Mouse (Mus musculus) hindbrain, embryonic 16.5 days (tissue): ENCODE results near the gene Scp2. TPM values are rescaled to one million over a fixed set of nuclear protein-coding genes. Genes with fewer than 3 reads are reported as not detected.
A peak's percentile ranks its signal among the peaks of the same experiment; 100 is the strongest.
"Not testable (repeated sequence)": the region's sequence is repeated elsewhere in the genome, so short reads cannot be mapped to it uniquely, and the experiment has no call there.

Experiments used
- ATAC-seq: fragments of 200-750 bp; cut with Nextera tagmentation; 2 replicates; pipeline ENCODE4 v1.8.0; 2017; ENCODE audit warnings: moderate TSS enrichment, moderate library complexity
- H3K27ac ChIP-seq: fragments of 300-500 bp; sonication (generic); 2 replicates; pipeline ENCODE4 v1.5.1; 2014; ENCODE audit warnings: low read depth, mild to moderate bottlenecking, control low read depth, low read length, moderate library complexity
- H3K27me3 ChIP-seq: fragments of 300-500 bp; sonication (generic); replicated peaks from 2 replicates; pipeline ENCODE4 v1.6.1; 2014; ENCODE audit warnings: low read length; ENCODE audit not compliant: control insufficient read depth, insufficient read depth
- H3K36me3 ChIP-seq: fragments of 300-500 bp; sonication (generic); 2 replicates; pipeline ENCODE4 v1.6.1; 2014; ENCODE audit warnings: mild to moderate bottlenecking, low read length, moderate library complexity, mixed read lengths; ENCODE audit not compliant: control insufficient read depth, insufficient read depth
- H3K4me1 ChIP-seq: fragments of 300-500 bp; sonication (generic); 2 replicates; pipeline ENCODE4 v1.6.1; 2014; ENCODE audit warnings: low read depth, low read length; ENCODE audit not compliant: control insufficient read depth, insufficient read depth
- H3K4me2 ChIP-seq: fragments of 300-500 bp; sonication (generic); 2 replicates; pipeline ENCODE4 v1.6.1; 2014; ENCODE audit warnings: mild to moderate bottlenecking, low read length, control low read depth, moderate library complexity
- H3K4me3 ChIP-seq: fragments of 300-500 bp; sonication (generic); 2 replicates; pipeline ENCODE4 v1.5.1; 2014; ENCODE audit warnings: mild to moderate bottlenecking, low read length, control low read depth, moderate library complexity
- H3K9ac ChIP-seq: fragments of 300-500 bp; sonication (generic); 2 replicates; pipeline ENCODE4 v1.6.1; 2014; ENCODE audit warnings: low read depth, mild to moderate bottlenecking, control low read depth, low read length, moderate library complexity
- H3K9me3 ChIP-seq: fragments of 300-500 bp; sonication (generic); 2 replicates; pipeline ENCODE4 v1.6.1; 2014; ENCODE audit warnings: mild to moderate bottlenecking, low read length, moderate library complexity; ENCODE audit not compliant: control insufficient read depth
- WGBS: fragments of 180-500 bp; shearing (Covaris S2); extraction: QIAGEN DNeasy Blood & Tissue Kit; methylation state at CpG from one replicate; pipeline ENCODE4 v1.1.7; 2014; 5-methylcytosine and 5-hydroxymethylcytosine counted together
- polyA plus RNA-seq: library from polyadenylated mRNA; unstranded; fragments of >200 nt; fragmentation: Nextera tagmentation; extraction: Ambion mirVana; gene quantifications from 2 replicates; pipeline ENCODE4 v1.2.1, GENCODE M21; 2015

The Scp2 gene
- 211 and 220 TPM in 2 replicates for polyA plus RNA-seq

DNA sequence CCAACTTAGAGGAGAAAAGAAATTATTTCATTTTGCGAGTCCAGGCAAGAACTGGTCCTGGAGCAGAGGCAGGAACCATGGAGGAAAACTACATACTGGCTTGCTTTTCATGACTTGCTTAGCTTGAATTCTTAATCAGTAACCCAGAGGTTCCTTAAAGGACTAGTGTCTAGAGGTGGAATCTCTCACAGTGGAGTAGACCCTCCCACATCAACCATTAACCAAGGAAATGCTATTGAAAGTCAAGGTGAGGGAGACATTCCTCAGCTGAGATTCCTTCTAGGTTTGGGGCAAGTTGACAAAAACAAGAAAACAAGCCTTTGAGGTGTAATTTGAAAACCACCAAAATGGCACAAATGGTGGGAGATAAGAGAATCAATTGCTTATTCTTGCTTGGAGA, at the start of gene Scp2:
Scp2 (minus strand) TSS at position 119 of the 400 bp plus-strand sequence.
- no peak for ATAC-seq

DNA sequence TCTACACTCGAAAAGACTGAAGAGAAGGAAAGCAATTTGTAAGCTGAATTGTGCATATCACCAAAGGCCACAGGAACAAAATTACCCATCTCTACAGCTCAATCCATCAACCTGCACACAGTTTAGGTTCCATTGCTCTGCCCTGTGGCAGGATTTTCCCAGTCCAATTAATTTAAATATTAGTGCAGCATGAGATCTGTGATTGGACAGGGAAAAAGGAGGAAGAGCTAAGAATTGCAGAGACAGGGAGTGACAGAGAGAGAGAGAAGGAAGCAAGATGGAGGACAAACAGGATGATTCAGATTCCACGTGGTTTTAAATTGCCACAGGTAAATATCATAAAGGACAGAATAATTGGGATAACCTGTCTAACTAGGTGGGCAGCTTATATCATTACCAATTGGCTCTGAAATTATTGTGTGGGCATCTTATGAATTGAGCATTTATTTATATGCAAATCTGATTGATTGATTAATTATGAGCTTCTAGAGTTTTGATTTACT, 48.1 kb upstream of the Scp2 start:
- no peaks in the 10 kb centered on the region for H3K36me3 ChIP-seq
- no peak overlapping the region for H3K27ac ChIP-seq
- no peak for ATAC-seq
- no peaks in the 10 kb centered on the region for H3K9me3 ChIP-seq
- 58% methylated on average over 2 of the region's 2 CpGs for WGBS
- no peaks in the 10 kb centered on the region for H3K27me3 ChIP-seq
- H3K9ac ChIP-seq: no peak overlapping the region
- peak overlapping the region; percentile 18; the same call in 1 of the 2 replicates for H3K4me2 ChIP-seq
- H3K4me1 ChIP-seq: peaks cover 3% of the 10 kb centered on the region; the same call in 1 of the 2 replicates
- no peak overlapping the region for H3K4me3 ChIP-seq

More for the DNA sequence above, at the start of gene Scp2:
- no peaks in the 10 kb centered on the region for H3K27me3 ChIP-seq
- no peak within 1 kb of the TSS for H3K27ac ChIP-seq
- 98% methylated on average over 1 of the region's 1 CpGs for WGBS
- no peaks in the 10 kb centered on the region for H3K4me1 ChIP-seq
- no peaks in the 10 kb centered on the region for H3K36me3 ChIP-seq
- no peak within 1 kb of the TSS for H3K4me2 ChIP-seq
- H3K4me3 ChIP-seq: no peak within 1 kb of the TSS
- H3K9ac ChIP-seq: no peak within 1 kb of the TSS
- H3K9me3 ChIP-seq: no peaks in the 10 kb centered on the region

DNA sequence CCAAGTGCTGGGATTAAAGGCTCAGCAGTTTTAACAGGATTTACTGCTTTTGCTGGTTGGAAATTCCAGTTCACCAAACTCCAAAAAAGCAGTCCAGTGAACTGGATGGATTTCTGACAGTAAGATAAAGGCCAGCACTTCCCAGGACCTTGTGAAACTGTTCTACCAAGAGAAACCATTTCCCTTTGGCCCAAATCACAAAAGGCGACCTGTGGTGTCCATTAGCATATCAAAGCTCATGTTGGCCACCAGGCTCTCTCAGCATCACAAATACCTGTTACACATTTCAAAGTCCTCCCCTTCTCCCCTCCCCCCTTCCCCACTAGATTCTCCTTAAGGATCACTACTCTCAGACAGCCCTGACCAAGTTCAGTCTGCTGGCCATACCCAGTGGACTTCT, 37.5 kb upstream of the Scp2 start:
- no peak for ATAC-seq
- no peaks in the 10 kb centered on the region for H3K27me3 ChIP-seq
- H3K4me3 ChIP-seq: no peak overlapping the region
- no peaks in the 10 kb centered on the region for H3K9me3 ChIP-seq
- H3K27ac ChIP-seq: no peak overlapping the region
- H3K4me2 ChIP-seq: no peak overlapping the region
- no peaks in the 10 kb centered on the region for H3K36me3 ChIP-seq
- no peak overlapping the region for H3K9ac ChIP-seq
- H3K4me1 ChIP-seq: no peaks in the 10 kb centered on the region
- 35% methylated on average over 1 of the region's 1 CpGs for WGBS

DNA sequence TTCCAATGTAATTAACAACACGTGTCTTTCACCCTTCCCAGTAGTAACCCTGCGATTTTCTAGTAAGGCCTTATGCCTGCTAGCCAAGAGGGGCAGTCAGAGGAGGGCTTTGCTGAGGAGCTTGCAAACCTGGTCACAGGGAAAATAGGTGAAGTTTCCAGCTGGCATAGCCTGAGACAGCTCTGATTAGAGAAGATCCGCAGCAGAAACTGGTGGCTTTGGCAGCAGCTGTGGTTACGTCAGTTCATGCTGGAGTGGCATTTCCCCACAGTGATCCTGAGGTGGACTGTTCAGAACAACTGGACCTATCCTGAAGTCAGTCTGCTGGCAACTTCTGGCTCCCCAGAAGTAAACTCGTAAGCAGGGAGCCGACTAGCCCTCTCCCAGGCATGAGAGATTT, 23.3 kb upstream of the Scp2 start:
- Histone ChIP-seq H3K4me3 (no peak overlapping the region), H3K36me3 (no peaks in the 10 kb centered on the region), H3K27me3 (no peaks in the 10 kb centered on the region; the same call in 1 of the 2 replicates), H3K4me1 (peaks cover 3% of the 10 kb centered on the region; the same call in 1 of the 2 replicates), H3K4me2 (no peak overlapping the region), H3K9me3 (no peaks in the 10 kb centered on the region), H3K27ac (no peak overlapping the region), H3K9ac (no peak overlapping the region)
- 77% methylated on average over 6 of the region's 6 CpGs for WGBS
- no peak for ATAC-seq

DNA sequence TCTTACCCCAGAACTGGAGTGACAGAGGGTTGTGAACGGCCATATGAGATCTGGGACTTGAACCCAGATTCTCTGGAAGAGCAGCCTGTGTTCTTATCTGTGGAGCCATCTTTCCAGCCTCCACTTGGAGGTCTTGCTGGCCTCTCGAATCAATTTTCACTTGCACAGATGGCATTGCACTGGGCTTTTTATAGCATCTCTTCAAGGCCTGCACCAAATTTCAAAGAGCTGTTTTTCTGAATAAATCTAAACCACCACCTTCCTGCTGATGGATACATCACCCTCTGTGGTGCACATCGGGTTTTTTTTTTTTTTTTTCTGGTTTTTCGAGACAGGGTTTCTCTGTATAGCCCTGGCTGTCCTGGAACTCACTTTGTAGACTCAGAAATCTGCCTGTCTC, 22.1 kb upstream of the Scp2 start:
- no peak overlapping the region for H3K27ac ChIP-seq
- no peak for ATAC-seq
- H3K9ac ChIP-seq: no peak overlapping the region
- H3K4me3 ChIP-seq: no peak overlapping the region
- H3K27me3 ChIP-seq: no peaks in the 10 kb centered on the region; the same call in 1 of the 2 replicates
- peaks cover 3% of the 10 kb centered on the region; the same call in 1 of the 2 replicates for H3K4me1 ChIP-seq
- H3K36me3 ChIP-seq: no peaks in the 10 kb centered on the region
- H3K4me2 ChIP-seq: no peak overlapping the region
- WGBS: 91% methylated on average over 4 of the region's 4 CpGs
- H3K9me3 ChIP-seq: no peaks in the 10 kb centered on the region

DNA sequence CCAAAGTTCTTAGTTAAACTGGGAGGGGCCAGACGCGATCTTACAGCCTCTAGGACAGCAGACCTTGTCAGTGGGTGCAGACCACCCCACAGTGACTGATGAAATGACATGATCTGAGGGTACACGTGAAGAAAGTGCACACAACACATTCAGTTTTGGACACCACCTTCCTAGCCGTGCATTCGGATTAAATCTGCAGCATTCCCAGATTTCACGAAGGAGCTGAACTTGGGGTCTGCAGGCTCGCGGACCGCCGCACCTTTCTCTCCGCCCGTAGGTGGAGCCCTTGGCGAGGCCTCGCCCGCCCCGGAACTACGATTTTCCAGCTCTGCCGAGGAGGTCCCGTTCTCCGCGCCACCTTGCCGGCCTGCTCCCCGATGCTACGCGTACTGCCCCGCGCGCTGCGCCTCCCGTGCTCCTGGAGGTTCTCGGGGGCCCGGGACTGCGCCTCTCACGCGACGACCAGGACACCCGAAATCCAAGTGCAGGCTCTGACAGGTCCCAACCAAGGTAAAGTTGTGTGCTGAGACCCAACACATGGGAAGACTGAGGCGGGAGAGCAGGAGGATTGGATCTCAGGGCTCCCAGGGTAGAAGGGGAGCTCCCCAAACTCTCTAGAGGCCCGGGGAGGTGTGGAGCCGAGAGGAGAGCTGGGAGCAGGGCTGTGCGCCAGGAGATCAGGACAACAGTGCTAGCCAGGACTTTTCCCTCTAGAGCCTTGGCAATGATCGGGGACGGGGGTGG, 20.5 kb upstream of the Scp2 start, which contains the start of gene Echdc2:
Echdc2 (plus strand) TSS at position 286 of the 744 bp plus-strand sequence.
- no peaks in the 10 kb centered on the region for H3K9me3 ChIP-seq
- peaks cover 3% of the 10 kb centered on the region; the same call in 1 of the 2 replicates for H3K4me1 ChIP-seq
- peak within 1 kb of the TSS; percentile 79 for H3K9ac ChIP-seq
- H3K4me2 ChIP-seq: peak within 1 kb of the TSS; percentile 91
- H3K27ac ChIP-seq: no peak within 1 kb of the TSS
- no peaks in the 10 kb centered on the region; the same call in 1 of the 2 replicates for H3K27me3 ChIP-seq
- H3K4me3 ChIP-seq: peak within 1 kb of the TSS; percentile 67
- ATAC-seq: peak; percentile 70
- under 1% methylated on average over 43 of the region's 43 CpGs for WGBS
- no peaks in the 10 kb centered on the region for H3K36me3 ChIP-seq

DNA sequence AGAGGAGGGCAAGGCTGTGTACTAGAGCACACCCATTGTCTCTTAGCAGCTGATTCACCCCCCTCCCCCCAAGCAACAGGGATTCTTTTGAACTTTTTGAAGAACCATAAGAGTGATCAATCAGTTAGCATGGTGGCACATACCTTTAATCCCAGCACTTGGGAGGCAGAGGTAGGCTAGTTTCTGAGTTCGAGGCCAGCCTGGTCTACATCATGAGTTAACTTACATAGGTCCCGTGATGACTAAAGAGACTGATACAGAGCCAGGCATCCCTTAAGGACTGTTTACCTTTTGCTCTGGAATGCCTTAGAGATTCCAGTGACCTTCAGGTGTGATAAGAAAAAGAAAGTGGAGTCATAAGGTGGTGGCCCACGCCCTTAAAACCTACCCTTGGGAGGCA, 18.5 kb upstream of the Scp2 start:
- H3K9ac ChIP-seq: no peak overlapping the region
- H3K27ac ChIP-seq: no peak overlapping the region
- no peak overlapping the region for H3K4me2 ChIP-seq
- no peak overlapping the region for H3K4me3 ChIP-seq
- H3K9me3 ChIP-seq: no peaks in the 10 kb centered on the region
- peaks cover 3% of the 10 kb centered on the region; the same call in 1 of the 2 replicates for H3K4me1 ChIP-seq
- H3K27me3 ChIP-seq: no peaks in the 10 kb centered on the region; the same call in 1 of the 2 replicates
- H3K36me3 ChIP-seq: no peaks in the 10 kb centered on the region
- no peak for ATAC-seq
- WGBS: 92% methylated on average over 3 of the region's 3 CpGs

DNA sequence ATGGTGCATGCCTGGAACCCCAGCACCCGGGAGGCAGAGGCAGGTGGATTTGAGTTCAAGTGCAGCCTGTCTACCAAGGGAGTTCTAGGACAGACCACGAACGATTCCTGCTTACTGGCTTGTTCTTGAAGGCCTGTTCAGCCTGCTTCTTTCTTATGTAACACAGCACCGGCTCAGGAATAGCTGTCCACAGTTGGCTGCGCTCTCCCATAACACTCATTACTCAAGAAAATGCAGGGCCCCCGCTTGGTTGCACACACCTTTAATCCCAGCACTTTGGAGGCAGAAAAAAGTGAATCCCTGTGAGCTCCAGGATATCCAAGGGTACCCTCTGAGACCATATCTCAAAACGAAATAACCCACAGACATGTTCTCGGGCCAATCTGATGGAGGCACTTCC, 17.1 kb upstream of the Scp2 start:
- H3K36me3 ChIP-seq: no peaks in the 10 kb centered on the region
- H3K9me3 ChIP-seq: peaks cover 2% of the 10 kb centered on the region; the same call in 1 of the 2 replicates
- peaks cover 3% of the 10 kb centered on the region; the same call in 1 of the 2 replicates for H3K4me1 ChIP-seq
- no peak overlapping the region for H3K9ac ChIP-seq
- H3K4me2 ChIP-seq: no peak overlapping the region
- no peak for ATAC-seq
- 93% methylated on average over 8 of the region's 8 CpGs for WGBS
- no peaks in the 10 kb centered on the region; the same call in 1 of the 2 replicates for H3K27me3 ChIP-seq
- no peak overlapping the region for H3K27ac ChIP-seq
- H3K4me3 ChIP-seq: no peak overlapping the region

DNA sequence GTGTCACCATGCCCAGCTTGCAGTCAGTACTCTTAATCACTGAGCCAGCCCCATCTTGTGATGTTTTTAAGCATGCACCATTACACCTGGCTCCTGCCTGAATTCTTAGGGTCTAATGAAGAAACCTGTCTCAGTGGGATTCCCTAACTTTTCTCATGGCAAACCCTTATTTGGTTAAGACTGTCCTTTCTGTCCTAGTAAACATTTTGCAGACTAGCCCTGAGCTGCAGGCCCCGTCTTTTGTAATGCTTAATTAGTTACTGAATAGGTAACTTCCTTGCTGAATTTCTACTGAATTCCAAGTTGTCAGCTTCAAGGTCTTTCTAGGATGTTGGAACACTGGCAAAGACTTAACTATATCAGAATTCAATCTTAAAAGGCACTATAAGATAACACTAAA, 10.3 kb upstream of the Scp2 start:
- not testable (repeated sequence) for H3K4me1 ChIP-seq, H3K27ac ChIP-seq, H3K4me2 ChIP-seq, ATAC-seq, H3K9ac ChIP-seq, H3K9me3 ChIP-seq, H3K4me3 ChIP-seq, H3K27me3 ChIP-seq, H3K36me3 ChIP-seq
- 87% methylated on average over 1 of the region's 1 CpGs for WGBS
